In the genomic region with DNA sequence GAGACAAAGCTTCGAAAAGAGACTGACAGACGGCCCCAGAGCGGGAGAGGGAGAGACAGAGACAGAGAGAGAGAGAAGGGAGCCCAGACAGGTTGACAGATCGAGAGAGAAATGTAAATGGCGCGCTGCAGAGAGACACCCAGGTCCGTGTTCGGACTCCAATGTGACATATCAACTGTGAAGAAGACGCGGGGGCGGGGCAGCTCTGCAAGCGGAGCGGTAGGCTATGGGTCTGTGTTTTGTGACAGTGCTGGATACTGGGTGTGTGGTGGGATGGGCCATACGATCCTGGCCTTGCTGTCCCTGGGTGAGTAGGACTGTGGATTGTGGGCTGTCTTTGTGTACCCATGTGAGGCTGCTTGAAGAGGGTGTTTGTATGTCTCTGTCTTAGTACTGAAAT, we compare ENCODE assay signal across 11 mouse cellular contexts. TPM values are rescaled to one million over a fixed set of nuclear protein-coding genes. Genes with fewer than 3 reads are reported as not detected.
DNase-seq lines count a peak whose midpoint lies in the region; ATAC-seq lines count a peak whose summit lies in the region.
"Had no signal": no experiment of that assay in that cellular context is flagged by ENCODE, and none has a peak within 500 bp of the region (broad histone marks: within the 10 kb centered on the region; RNA-seq: fewer than 3 reads in every experiment).

No protein-coding gene starts in this region.

- H3K4me2 ChIP-seq in kidney, embryonic 15.5 days: peak overlapping the region; percentile 60
- H3K4me2 ChIP-seq in embryonic facial prominence, embryonic 12.5 days (replicated peaks): 0 out of 2 replicates have a peak overlapping the region, but pooled peaks have one; percentile 41
- H3K4me2 ChIP-seq in hindbrain, embryonic 13.5 days: peak overlapping the region; percentile 48; the same call in 1 of the 2 replicates
- peak overlapping the region; percentile 47 for H3K4me2 ChIP-seq in midbrain, embryonic 13.5 days (replicated peaks)

- ATAC-seq in kidney, embryonic 15.5 days (replicated peaks; ENCODE audit: low FRiP score): 0 out of 2 replicates have a peak, but pooled peaks have one; percentile 7
- ATAC-seq in embryonic facial prominence, embryonic 12.5 days (ENCODE audit: insufficient number of reproducible peaks, insufficient read depth, low FRiP score, low TSS enrichment): no peak
- no peak for ATAC-seq in hindbrain, embryonic 13.5 days (ENCODE audit: low FRiP score)
- ATAC-seq in midbrain, embryonic 13.5 days: no peak

- H3K9me3 ChIP-seq in kidney, embryonic 15.5 days (replicated peaks): no peaks in the 10 kb centered on the region
- no peaks in the 10 kb centered on the region for H3K9me3 ChIP-seq in embryonic facial prominence, embryonic 12.5 days
- H3K9me3 ChIP-seq in hindbrain, embryonic 13.5 days: no peaks in the 10 kb centered on the region
- no peaks in the 10 kb centered on the region for H3K9me3 ChIP-seq in midbrain, embryonic 13.5 days

- no peak for DNase-seq in kidney, adult 8-10 months
- DNase-seq in urinary bladder, postnatal 36 days (ENCODE audit: low spot score in 2 of 2): no peak
- DNase-seq in gastrocnemius, adult 18-20 months (ENCODE audit: low spot score): no peak
- DNase-seq: thymus, adult 18-20 months had no signal

- peak overlapping the region; percentile 34 for H3K4me3 ChIP-seq in kidney, embryonic 15.5 days (replicated peaks)
- H3K4me3 ChIP-seq in embryonic facial prominence, embryonic 12.5 days: no peak overlapping the region
- no peak overlapping the region for H3K4me3 ChIP-seq in hindbrain, embryonic 13.5 days
- H3K4me3 ChIP-seq in midbrain, embryonic 13.5 days (replicated peaks): no peak overlapping the region

- H3K9ac ChIP-seq in kidney, embryonic 15.5 days: no peak overlapping the region
- H3K9ac ChIP-seq in embryonic facial prominence, embryonic 12.5 days: no peak overlapping the region
- H3K9ac ChIP-seq in hindbrain, embryonic 13.5 days: peak overlapping the region; percentile 60; the same call in 1 of the 2 replicates
- peak overlapping the region; percentile 33 for H3K9ac ChIP-seq in midbrain, embryonic 13.5 days (replicated peaks)
- H3K9ac ChIP-seq: limb, embryonic 12.5 days had no signal

- H3K4me1 ChIP-seq in kidney, embryonic 15.5 days: peaks cover 52% of the 10 kb centered on the region
- peaks cover 28% of the 10 kb centered on the region for H3K4me1 ChIP-seq in embryonic facial prominence, embryonic 12.5 days
- peaks cover 58% of the 10 kb centered on the region for H3K4me1 ChIP-seq in hindbrain, embryonic 13.5 days (replicated peaks)
- peaks cover 57% of the 10 kb centered on the region for H3K4me1 ChIP-seq in midbrain, embryonic 13.5 days (replicated peaks)

- no peaks in the 10 kb centered on the region for H3K36me3 ChIP-seq in kidney, embryonic 15.5 days
- no peaks in the 10 kb centered on the region for H3K36me3 ChIP-seq in embryonic facial prominence, embryonic 12.5 days
- H3K36me3 ChIP-seq in hindbrain, embryonic 13.5 days: no peaks in the 10 kb centered on the region
- no peaks in the 10 kb centered on the region for H3K36me3 ChIP-seq in midbrain, embryonic 13.5 days
- H3K36me3 ChIP-seq: limb, embryonic 12.5 days had no signal

- H3K27ac ChIP-seq in kidney, embryonic 15.5 days: no peak overlapping the region
- no peak overlapping the region for H3K27ac ChIP-seq in embryonic facial prominence, embryonic 12.5 days
- H3K27ac ChIP-seq in hindbrain, embryonic 13.5 days: peak overlapping the region; percentile 14; the same call in 1 of the 2 replicates
- peak overlapping the region; percentile 76 for H3K27ac ChIP-seq in midbrain, embryonic 13.5 days
- H3K27ac ChIP-seq: limb, embryonic 12.5 days had no signal

- peaks cover 99% of the 10 kb centered on the region for H3K27me3 ChIP-seq in kidney, embryonic 15.5 days
- H3K27me3 ChIP-seq in embryonic facial prominence, embryonic 12.5 days: peaks cover 99% of the 10 kb centered on the region
- peaks cover 92% of the 10 kb centered on the region for H3K27me3 ChIP-seq in hindbrain, embryonic 13.5 days
- H3K27me3 ChIP-seq in midbrain, embryonic 13.5 days: peaks cover 80% of the 10 kb centered on the region

- WGBS in kidney, embryonic 15.5 days: 6% methylated on average over 14 of the region's 14 CpGs
- WGBS in embryonic facial prominence, embryonic 12.5 days: 11% methylated on average over 14 of the region's 14 CpGs
- WGBS in hindbrain, embryonic 13.5 days: 4% methylated on average over 14 of the region's 14 CpGs
- WGBS in midbrain, embryonic 13.5 days: 8% methylated on average over 14 of the region's 14 CpGs

RNA-seq across cellular contexts. Expression of gene C1ql4, which starts 1.5 kb away (rescaled TPM):
- 0.72 and 1.1 TPM in 2 replicates for polyA plus RNA-seq in kidney, embryonic 15.5 days (2015; fragmentation: Nextera tagmentation; extraction: Ambion mirVana)
- polyA plus RNA-seq in embryonic facial prominence, embryonic 12.5 days (2016; fragmentation: Nextera tagmentation; extraction: Ambion mirVana): 0.42 and 0.46 TPM in 2 replicates
- 5.6 and 11.8 TPM in 2 replicates for polyA plus RNA-seq in hindbrain, embryonic 13.5 days (2015; fragmentation: Nextera tagmentation; extraction: Ambion mirVana)
- polyA plus RNA-seq in midbrain, embryonic 13.5 days (2015; fragmentation: Nextera tagmentation; extraction: Ambion mirVana): 10.1 and 13.7 TPM in 2 replicates
- total RNA-seq in gastrocnemius, adult 18-20 months (2021): not detected
- polyA plus RNA-seq: forebrain, embryonic 16.5 days; large intestine, adult 2 months; limb, embryonic 12.5 days had no signal

RNA-seq across cellular contexts. Expression of gene Dnajc22, which starts 3.9 kb away (rescaled TPM):
- polyA plus RNA-seq in kidney, embryonic 15.5 days (2015; fragmentation: Nextera tagmentation; extraction: Ambion mirVana): 8.6 and 8.8 TPM in 2 replicates
- polyA plus RNA-seq in embryonic facial prominence, embryonic 12.5 days (2016; fragmentation: Nextera tagmentation; extraction: Ambion mirVana): 0.70 and 0.75 TPM in 2 replicates
- polyA plus RNA-seq in hindbrain, embryonic 13.5 days (2015; fragmentation: Nextera tagmentation; extraction: Ambion mirVana): 1.3 and 1.6 TPM in 2 replicates
- polyA plus RNA-seq in midbrain, embryonic 13.5 days (2015; fragmentation: Nextera tagmentation; extraction: Ambion mirVana): 1.7 and 1.8 TPM in 2 replicates
- total RNA-seq in gastrocnemius, adult 18-20 months (2021): under 1 TPM in 1 of 2 experiments, not detected in 1; 0.19 TPM

RNA-seq across cellular contexts. Expression of gene Troap, which starts 14.7 kb away (rescaled TPM):
- 33.8 and 39.4 TPM in 2 replicates for polyA plus RNA-seq in kidney, embryonic 15.5 days (2015; fragmentation: Nextera tagmentation; extraction: Ambion mirVana)
- polyA plus RNA-seq in embryonic facial prominence, embryonic 12.5 days (2016; fragmentation: Nextera tagmentation; extraction: Ambion mirVana): 38.5 and 39.0 TPM in 2 replicates
- polyA plus RNA-seq in hindbrain, embryonic 13.5 days (2015; fragmentation: Nextera tagmentation; extraction: Ambion mirVana): 8.4 and 10.0 TPM in 2 replicates
- polyA plus RNA-seq in midbrain, embryonic 13.5 days (2015; fragmentation: Nextera tagmentation; extraction: Ambion mirVana): 13.3 and 14.6 TPM in 2 replicates
- under 1 TPM in 1 of 2 experiments, not detected in 1; 0.21 TPM for total RNA-seq in gastrocnemius, adult 18-20 months (2021)

RNA-seq across cellular contexts. Expression of gene Prph, which starts 34.1 kb away (rescaled TPM):
- polyA plus RNA-seq in kidney, embryonic 15.5 days (2015; fragmentation: Nextera tagmentation; extraction: Ambion mirVana): 5.9 and 12.6 TPM in 2 replicates
- polyA plus RNA-seq in embryonic facial prominence, embryonic 12.5 days (2016; fragmentation: Nextera tagmentation; extraction: Ambion mirVana): 35.6 and 50.9 TPM in 2 replicates
- 62.4 and 78.7 TPM in 2 replicates for polyA plus RNA-seq in hindbrain, embryonic 13.5 days (2015; fragmentation: Nextera tagmentation; extraction: Ambion mirVana)
- 7.5 and 8.2 TPM in 2 replicates for polyA plus RNA-seq in midbrain, embryonic 13.5 days (2015; fragmentation: Nextera tagmentation; extraction: Ambion mirVana)
- total RNA-seq in gastrocnemius, adult 18-20 months (2021): under 1 TPM; 0.43 to 0.88 TPM

RNA-seq across cellular contexts. Expression of gene Spats2, which starts 36.6 kb away (rescaled TPM):
- polyA plus RNA-seq in kidney, embryonic 15.5 days (2015; fragmentation: Nextera tagmentation; extraction: Ambion mirVana): 47.1 and 50.5 TPM in 2 replicates
- 69.4 and 73.4 TPM in 2 replicates for polyA plus RNA-seq in embryonic facial prominence, embryonic 12.5 days (2016; fragmentation: Nextera tagmentation; extraction: Ambion mirVana)
- 42.1 and 45.0 TPM in 2 replicates for polyA plus RNA-seq in hindbrain, embryonic 13.5 days (2015; fragmentation: Nextera tagmentation; extraction: Ambion mirVana)
- polyA plus RNA-seq in midbrain, embryonic 13.5 days (2015; fragmentation: Nextera tagmentation; extraction: Ambion mirVana): 40.6 and 45.7 TPM in 2 replicates
- 1 to 10 TPM; 3.8 to 4.6 TPM for total RNA-seq in gastrocnemius, adult 18-20 months (2021)

Comparison
In these comparisons a context has a peak if more than half of its experiments do, and no peak if none do; other contexts are left out.
1. H3K27ac ChIP-seq: peak in hindbrain, embryonic 13.5 days (single experiment) and midbrain, embryonic 13.5 days (single experiment); none in kidney, embryonic 15.5 days (single experiment) and embryonic facial prominence, embryonic 12.5 days (single experiment).
2. H3K9ac ChIP-seq: peak in hindbrain, embryonic 13.5 days (single experiment) and midbrain, embryonic 13.5 days (single experiment); none in kidney, embryonic 15.5 days (single experiment) and embryonic facial prominence, embryonic 12.5 days (single experiment).
3. Peak in every context shown above with its lines, with median percentiles within 50 percentile points of each other: H3K4me2 ChIP-seq.